Mouse (Mus musculus): ENCODE measurements at regions not wholly inside any gene's neighbourhood (a gene's known extent, or its start where the extent isn't known, plus 50 kb on each side); places are given as distances from the start of the nearest gene placed in this dataset.

DNA sequence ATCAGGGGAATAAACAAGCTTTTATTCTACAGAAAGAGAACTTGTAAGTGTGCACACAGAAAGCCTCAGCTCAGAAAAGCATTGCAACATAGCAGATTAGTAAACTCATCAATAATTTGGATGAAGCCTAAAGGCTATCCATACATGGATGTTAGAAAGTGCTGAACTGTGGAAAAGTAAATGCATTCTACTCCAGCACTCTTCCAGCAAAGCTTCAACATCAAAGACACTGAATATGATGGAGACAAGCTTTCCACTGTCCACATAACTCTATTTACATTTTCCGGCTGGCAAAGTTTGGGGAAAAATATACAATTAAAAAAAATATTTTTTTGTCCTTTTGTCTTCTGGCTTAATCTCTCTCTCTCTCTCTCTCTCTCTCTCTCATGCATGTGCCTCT lies 69.7 kb downstream of the Slitrk6 start:
- no peak for ATAC-seq (replicated peaks; ENCODE audit: extremely low read depth, insufficient read depth, low FRiP score)
- Histone ChIP-seq H3K27ac (ENCODE audit: low read length) (no peak overlapping the region), H3K4me2 (ENCODE audit: low read depth, low read length) (no peak overlapping the region), H3K4me1 (ENCODE audit: control insufficient read depth, insufficient read depth, low read length) (no peaks in the 10 kb centered on the region), H3K9ac (ENCODE audit: low read length) (no peak overlapping the region), H3K9me3 (replicated peaks; ENCODE audit: control insufficient read depth, low read length) (no peaks in the 10 kb centered on the region), H3K4me3 (ENCODE audit: low read length) (no peak overlapping the region), H3K27me3 (ENCODE audit: control insufficient read depth, insufficient read depth, low read length) (no peaks in the 10 kb centered on the region), H3K36me3 (ENCODE audit: control insufficient read depth, insufficient read depth) (no peaks in the 10 kb centered on the region)
- 68% methylated on average over 1 of the region's 1 CpGs for WGBS

DNA sequence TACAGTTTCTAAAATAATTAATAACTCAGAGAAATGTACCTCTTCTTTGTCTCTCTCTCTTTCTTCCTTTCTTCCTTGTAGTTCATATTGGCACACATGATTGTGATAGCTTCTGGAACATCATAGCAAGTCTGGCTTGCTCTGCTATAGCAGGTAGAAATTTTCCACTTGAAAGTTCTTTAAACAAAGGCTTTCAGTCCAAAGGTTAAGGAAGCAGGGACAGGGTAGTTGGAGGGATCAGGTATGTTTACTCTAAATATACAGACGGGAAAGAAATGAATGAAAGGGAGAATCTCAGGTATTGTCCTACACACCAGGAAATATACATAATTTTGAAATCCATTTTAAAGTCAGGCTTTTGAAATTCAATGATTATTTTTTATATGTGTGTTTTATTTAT lies 75.2 kb downstream of the Slitrk6 start:
- 61% methylated on average over 1 of the region's 1 CpGs for WGBS
- Histone ChIP-seq H3K4me3 (ENCODE audit: low read length) (no peak overlapping the region), H3K9me3 (replicated peaks; ENCODE audit: control insufficient read depth, low read length) (no peaks in the 10 kb centered on the region), H3K4me1 (ENCODE audit: control insufficient read depth, insufficient read depth, low read length) (no peaks in the 10 kb centered on the region), H3K27ac (ENCODE audit: low read length) (no peak overlapping the region), H3K4me2 (ENCODE audit: low read depth, low read length) (no peak overlapping the region), H3K9ac (ENCODE audit: low read length) (no peak overlapping the region), H3K36me3 (ENCODE audit: control insufficient read depth, insufficient read depth) (no peaks in the 10 kb centered on the region), H3K27me3 (ENCODE audit: control insufficient read depth, insufficient read depth, low read length) (no peaks in the 10 kb centered on the region)
- ATAC-seq (replicated peaks; ENCODE audit: extremely low read depth, insufficient read depth, low FRiP score) = no peak

DNA sequence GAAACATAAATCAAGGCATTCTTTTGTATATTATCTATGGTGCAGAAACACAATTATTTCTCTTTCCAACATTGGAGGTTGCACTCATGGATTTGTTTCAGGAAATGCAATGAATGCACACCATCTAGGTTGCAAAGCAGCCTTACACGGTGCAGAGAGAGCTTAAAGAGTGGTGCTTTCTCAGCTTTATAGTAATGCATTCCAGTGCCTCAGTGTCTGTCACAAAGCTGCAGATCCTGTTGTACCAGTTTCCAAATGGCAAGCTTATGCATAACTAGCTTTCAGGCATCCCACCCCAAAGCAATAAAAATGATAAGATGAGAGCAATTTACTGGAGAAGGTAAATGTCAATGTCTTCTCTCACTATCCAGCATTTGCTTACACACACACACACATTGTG lies 89.2 kb downstream of the Slitrk6 start:
- Histone ChIP-seq H3K9ac (ENCODE audit: low read length) (no peak overlapping the region), H3K4me3 (ENCODE audit: low read length) (no peak overlapping the region), H3K9me3 (replicated peaks; ENCODE audit: control insufficient read depth, low read length) (no peaks in the 10 kb centered on the region), H3K4me2 (ENCODE audit: low read depth, low read length) (no peak overlapping the region), H3K27me3 (ENCODE audit: control insufficient read depth, insufficient read depth, low read length) (no peaks in the 10 kb centered on the region), H3K4me1 (ENCODE audit: control insufficient read depth, insufficient read depth, low read length) (no peaks in the 10 kb centered on the region), H3K36me3 (ENCODE audit: control insufficient read depth, insufficient read depth) (no peaks in the 10 kb centered on the region), H3K27ac (ENCODE audit: low read length) (no peak overlapping the region)
- 58% methylated on average over 1 of the region's 1 CpGs for WGBS
- no peak for ATAC-seq (replicated peaks; ENCODE audit: extremely low read depth, insufficient read depth, low FRiP score)

DNA sequence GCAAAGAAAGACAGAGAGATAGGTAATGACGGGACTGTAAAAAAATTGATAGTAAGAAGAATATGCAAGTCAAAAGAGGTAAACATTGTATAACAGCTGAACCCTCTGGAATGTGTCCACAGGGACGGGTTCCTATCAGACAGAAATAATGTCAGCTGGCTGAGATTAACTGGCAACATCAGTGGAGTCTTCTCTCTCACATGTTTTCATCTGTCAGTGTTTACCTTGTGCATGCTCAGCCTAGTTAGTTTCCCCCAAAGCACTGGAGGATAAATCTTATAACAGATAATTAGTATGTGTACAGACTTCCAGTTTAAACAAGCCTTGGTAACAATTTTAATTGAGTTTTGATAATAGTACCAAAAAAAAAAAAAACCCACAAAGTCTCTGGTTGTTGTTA lies 91.7 kb downstream of the Slitrk6 start:
- ATAC-seq (replicated peaks; ENCODE audit: extremely low read depth, insufficient read depth, low FRiP score) = no peak
- WGBS = 34% methylated on average over 2 of the region's 2 CpGs
- no peaks in the 10 kb centered on the region for H3K27me3 ChIP-seq (ENCODE audit: control insufficient read depth, insufficient read depth, low read length)

DNA sequence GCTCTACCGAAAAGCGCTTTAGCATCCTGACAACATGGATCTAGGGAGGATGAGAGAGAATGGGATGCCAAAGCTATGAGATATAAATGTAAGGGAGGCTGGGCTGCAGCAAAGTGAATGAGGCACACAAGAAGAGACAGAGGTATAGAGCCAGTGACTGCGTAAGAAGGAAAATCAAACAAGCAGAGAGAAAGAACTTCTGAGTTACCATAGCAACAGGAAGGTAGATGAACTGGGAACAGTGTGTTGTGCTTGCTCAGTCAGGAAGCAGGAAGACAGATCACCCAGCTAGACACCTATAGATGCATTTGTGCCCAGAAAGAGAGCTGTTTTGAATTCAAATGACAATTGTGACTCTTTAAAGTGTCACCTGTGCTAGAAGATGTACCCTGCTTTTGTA lies 120.8 kb downstream of the Slitrk6 start:
- no peak overlapping the region for H3K9ac ChIP-seq (ENCODE audit: low read length)
- H3K27ac ChIP-seq (ENCODE audit: low read length) = no peak overlapping the region
- no peak for ATAC-seq (replicated peaks; ENCODE audit: extremely low read depth, insufficient read depth, low FRiP score)
- no peaks in the 10 kb centered on the region for H3K27me3 ChIP-seq (ENCODE audit: control insufficient read depth, insufficient read depth, low read length)
- no peaks in the 10 kb centered on the region for H3K9me3 ChIP-seq (replicated peaks; ENCODE audit: control insufficient read depth, low read length)
- H3K4me3 ChIP-seq (ENCODE audit: low read length) = no peak overlapping the region
- no peak overlapping the region for H3K4me2 ChIP-seq (ENCODE audit: low read depth, low read length)
- WGBS = 90% methylated on average over 3 of the region's 3 CpGs
- no peaks in the 10 kb centered on the region for H3K4me1 ChIP-seq (ENCODE audit: control insufficient read depth, insufficient read depth, low read length)
- H3K36me3 ChIP-seq (ENCODE audit: control insufficient read depth, insufficient read depth) = no peaks in the 10 kb centered on the region

More for the DNA sequence above, 91.7 kb downstream of the Slitrk6 start:
- Histone ChIP-seq H3K4me3 (ENCODE audit: low read length) (no peak overlapping the region), H3K4me1 (ENCODE audit: control insufficient read depth, insufficient read depth, low read length) (no peaks in the 10 kb centered on the region), H3K9me3 (replicated peaks; ENCODE audit: control insufficient read depth, low read length) (no peaks in the 10 kb centered on the region), H3K36me3 (ENCODE audit: control insufficient read depth, insufficient read depth) (no peaks in the 10 kb centered on the region), H3K9ac (ENCODE audit: low read length) (no peak overlapping the region), H3K27ac (ENCODE audit: low read length) (no peak overlapping the region), H3K4me2 (ENCODE audit: low read depth, low read length) (no peak overlapping the region)

DNA sequence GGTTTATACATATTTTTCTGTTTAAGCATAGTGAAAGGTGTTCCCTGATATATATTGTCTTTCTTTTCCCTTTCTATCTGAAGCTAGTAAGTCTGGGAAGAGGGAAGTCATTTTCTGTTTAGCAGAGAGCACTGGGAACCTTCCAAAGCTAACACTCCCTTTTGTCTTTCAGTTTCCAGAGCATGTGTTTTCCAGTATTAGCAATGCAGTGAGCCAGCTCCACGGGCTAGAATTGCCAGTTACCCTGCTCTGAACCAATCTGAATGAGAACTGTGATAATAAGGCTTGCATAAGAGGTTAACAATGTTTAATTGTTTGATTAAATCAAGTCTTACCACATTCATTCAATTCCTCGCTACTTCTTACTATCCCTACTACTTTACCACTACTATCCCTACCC lies 131.2 kb downstream of the Slitrk6 start:
- Histone ChIP-seq H3K27ac (ENCODE audit: low read length) (no peak overlapping the region), H3K4me1 (ENCODE audit: control insufficient read depth, insufficient read depth, low read length) (no peaks in the 10 kb centered on the region; the same call in 1 of the 2 replicates), H3K4me2 (ENCODE audit: low read depth, low read length) (no peak overlapping the region), H3K36me3 (ENCODE audit: control insufficient read depth, insufficient read depth) (no peaks in the 10 kb centered on the region), H3K9me3 (replicated peaks; ENCODE audit: control insufficient read depth, low read length) (no peaks in the 10 kb centered on the region), H3K27me3 (ENCODE audit: control insufficient read depth, insufficient read depth, low read length) (no peaks in the 10 kb centered on the region), H3K9ac (ENCODE audit: low read length) (no peak overlapping the region), H3K4me3 (ENCODE audit: low read length) (no peak overlapping the region)
- no peak for ATAC-seq (replicated peaks; ENCODE audit: extremely low read depth, insufficient read depth, low FRiP score)
- WGBS = 53% methylated on average over 2 of the region's 2 CpGs

DNA sequence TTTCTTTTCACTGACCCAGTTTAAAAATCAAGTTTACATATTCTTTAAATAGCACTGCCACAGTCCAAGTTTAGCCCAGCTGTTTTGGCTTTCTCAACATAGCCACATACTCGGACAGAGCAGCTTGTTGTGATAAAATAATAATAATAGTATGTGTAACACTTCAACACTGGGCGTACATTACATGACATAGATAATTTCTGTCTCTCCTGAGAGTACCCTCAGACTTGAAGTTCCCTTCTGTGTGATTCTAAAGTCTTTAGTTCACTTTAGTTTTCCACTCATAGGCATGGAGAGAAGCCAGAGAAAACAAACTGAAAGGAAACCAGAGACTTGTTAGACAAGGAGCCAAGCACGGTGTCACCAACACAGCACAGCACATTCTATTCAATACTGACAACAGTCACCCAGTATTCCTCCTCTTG lies 136.4 kb downstream of the Slitrk6 start:
- no peaks in the 10 kb centered on the region for H3K27me3 ChIP-seq (ENCODE audit: control insufficient read depth, insufficient read depth, low read length)
- peak overlapping the region; percentile 52 for H3K4me2 ChIP-seq (ENCODE audit: low read depth, low read length)
- H3K4me1 ChIP-seq (ENCODE audit: control insufficient read depth, insufficient read depth, low read length) = no peaks in the 10 kb centered on the region; the same call in 1 of the 2 replicates
- WGBS = 18% methylated on average over 3 of the region's 3 CpGs
- no peaks in the 10 kb centered on the region for H3K36me3 ChIP-seq (ENCODE audit: control insufficient read depth, insufficient read depth)
- peak overlapping the region; percentile 30 for H3K4me3 ChIP-seq (ENCODE audit: low read length)
- no peaks in the 10 kb centered on the region for H3K9me3 ChIP-seq (replicated peaks; ENCODE audit: control insufficient read depth, low read length)
- H3K27ac ChIP-seq (ENCODE audit: low read length) = peak overlapping the region; percentile 81
- peak; percentile 92 for ATAC-seq (replicated peaks; ENCODE audit: extremely low read depth, insufficient read depth, low FRiP score)
- H3K9ac ChIP-seq (ENCODE audit: low read length) = no peak overlapping the region

DNA sequence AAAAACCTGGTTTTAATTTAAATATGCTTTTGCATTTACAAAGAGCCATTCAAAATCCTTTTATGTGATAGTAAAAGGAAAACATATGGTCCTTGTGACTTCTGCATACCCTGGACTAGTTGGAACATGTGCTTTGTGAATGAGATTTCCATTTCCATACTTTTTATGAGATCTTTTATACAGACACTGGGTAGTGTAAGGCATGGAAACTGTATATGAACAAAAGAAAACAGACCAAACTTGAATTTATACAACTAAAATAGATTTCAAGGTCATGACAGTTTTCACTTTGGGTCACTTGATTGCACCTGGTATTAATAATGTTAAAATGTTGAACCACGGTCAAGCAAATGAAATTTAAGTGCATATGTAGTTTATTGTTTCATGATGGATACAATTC lies 138.5 kb downstream of the Slitrk6 start:
- H3K36me3 ChIP-seq (ENCODE audit: control insufficient read depth, insufficient read depth) = no peaks in the 10 kb centered on the region
- no peak overlapping the region for H3K9ac ChIP-seq (ENCODE audit: low read length)
- no peaks in the 10 kb centered on the region; the same call in 1 of the 2 replicates for H3K4me1 ChIP-seq (ENCODE audit: control insufficient read depth, insufficient read depth, low read length)
- H3K27ac ChIP-seq (ENCODE audit: low read length) = no peak overlapping the region
- H3K9me3 ChIP-seq (replicated peaks; ENCODE audit: control insufficient read depth, low read length) = no peaks in the 10 kb centered on the region
- ATAC-seq (replicated peaks; ENCODE audit: extremely low read depth, insufficient read depth, low FRiP score) = no peak
- H3K4me3 ChIP-seq (ENCODE audit: low read length) = no peak overlapping the region
- 83% methylated on average over 1 of the region's 1 CpGs for WGBS
- no peaks in the 10 kb centered on the region for H3K27me3 ChIP-seq (ENCODE audit: control insufficient read depth, insufficient read depth, low read length)
- no peak overlapping the region for H3K4me2 ChIP-seq (ENCODE audit: low read depth, low read length)

DNA sequence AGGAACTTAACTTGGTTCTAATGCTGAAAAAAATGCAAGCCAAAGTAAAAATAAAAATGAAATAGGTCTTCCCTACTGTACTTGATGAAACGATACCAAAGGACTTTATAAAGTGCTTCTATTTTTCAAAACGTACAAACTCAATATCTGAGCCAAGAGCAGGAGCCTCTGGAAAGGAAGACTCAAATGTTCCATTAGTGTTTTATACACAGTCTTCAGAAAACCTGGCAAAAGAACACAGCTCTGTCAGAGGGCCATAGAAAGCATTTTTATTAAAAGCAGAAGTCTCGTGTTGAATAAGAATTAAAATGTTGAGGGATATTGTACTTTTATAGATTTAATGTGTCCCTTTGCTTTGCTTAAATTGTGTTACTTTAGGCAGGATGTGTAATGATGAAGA lies 174.6 kb downstream of the Slitrk6 start:
- no peak for ATAC-seq (replicated peaks; ENCODE audit: extremely low read depth, insufficient read depth, low FRiP score)
- no peaks in the 10 kb centered on the region for H3K27me3 ChIP-seq (ENCODE audit: control insufficient read depth, insufficient read depth, low read length)
- no peak overlapping the region for H3K4me3 ChIP-seq (ENCODE audit: low read length)
- no peaks in the 10 kb centered on the region for H3K9me3 ChIP-seq (replicated peaks; ENCODE audit: control insufficient read depth, low read length)
- H3K4me1 ChIP-seq (ENCODE audit: control insufficient read depth, insufficient read depth, low read length) = no peaks in the 10 kb centered on the region
- WGBS = 48% methylated on average over 3 of the region's 3 CpGs
- no peaks in the 10 kb centered on the region for H3K36me3 ChIP-seq (ENCODE audit: control insufficient read depth, insufficient read depth)
- no peak overlapping the region for H3K27ac ChIP-seq (ENCODE audit: low read length)
- no peak overlapping the region for H3K4me2 ChIP-seq (ENCODE audit: low read depth, low read length)
- H3K9ac ChIP-seq (ENCODE audit: low read length) = no peak overlapping the region

DNA sequence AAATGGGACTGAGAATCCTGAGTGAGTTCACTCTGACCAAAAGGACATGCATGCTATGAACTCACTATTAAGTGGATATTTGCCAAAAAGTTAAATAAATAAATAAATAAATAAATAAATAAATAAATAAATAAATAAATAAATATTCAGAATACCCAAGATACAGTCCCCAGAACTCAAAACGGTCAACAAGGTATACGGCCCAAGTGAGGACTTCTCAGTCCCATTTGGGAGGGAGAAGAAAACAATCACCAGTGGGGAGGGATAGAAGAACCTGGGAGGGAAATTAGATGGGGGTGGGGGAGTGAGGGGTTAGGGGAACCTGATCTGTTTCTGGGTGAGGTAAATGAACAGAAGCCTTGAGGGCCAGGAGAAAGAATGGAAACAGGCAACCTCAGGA lies 184.2 kb downstream of the Slitrk6 start:
- H3K4me3 ChIP-seq (ENCODE audit: low read length) = no peak overlapping the region
- WGBS = 89% methylated on average over 2 of the region's 2 CpGs
- H3K9me3 ChIP-seq (replicated peaks; ENCODE audit: control insufficient read depth, low read length) = no peaks in the 10 kb centered on the region
- H3K9ac ChIP-seq (ENCODE audit: low read length) = no peak overlapping the region
- H3K4me1 ChIP-seq (ENCODE audit: control insufficient read depth, insufficient read depth, low read length) = no peaks in the 10 kb centered on the region
- no peaks in the 10 kb centered on the region for H3K27me3 ChIP-seq (ENCODE audit: control insufficient read depth, insufficient read depth, low read length)
- ATAC-seq (replicated peaks; ENCODE audit: extremely low read depth, insufficient read depth, low FRiP score) = no peak
- H3K27ac ChIP-seq (ENCODE audit: low read length) = no peak overlapping the region
- no peak overlapping the region for H3K4me2 ChIP-seq (ENCODE audit: low read depth, low read length)
- H3K36me3 ChIP-seq (ENCODE audit: control insufficient read depth, insufficient read depth) = no peaks in the 10 kb centered on the region
